Mouse (Mus musculus) skeletal muscle tissue, adult 2 months (tissue): ENCODE data around the gene Rffl.
A peak's percentile ranks its signal among the peaks of the same experiment; 100 is the strongest.
"Not testable (repeated sequence)": the region's sequence is repeated elsewhere in the genome, so short reads cannot be mapped to it uniquely, and the experiment has no call there.

Source experiments
- DNase-seq: peaks from one replicate; pipeline ENCODE4 v3.0.0-alpha.2; 2012; ENCODE audit warnings: low read depth, low spot score

The Rffl gene

DNA sequence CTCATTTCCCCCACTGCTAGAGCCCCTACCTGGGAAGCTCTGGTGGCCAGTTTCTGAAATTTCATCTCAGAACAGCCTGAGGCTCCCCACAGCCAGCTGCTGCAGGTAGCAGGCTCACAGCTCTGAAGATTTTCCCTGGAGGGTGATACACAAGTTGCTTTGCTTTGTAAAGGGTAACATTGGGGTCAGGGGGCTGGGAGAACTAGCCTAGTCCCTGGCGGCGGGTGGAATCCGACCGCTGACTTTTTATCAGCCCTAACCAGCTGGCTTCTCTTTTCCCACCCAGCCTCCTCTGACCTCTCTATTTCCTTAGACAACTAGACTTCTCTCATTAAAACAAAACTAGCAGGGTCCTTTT is 25.0 kb downstream of the Rffl start:
- no peak for DNase-seq

DNA sequence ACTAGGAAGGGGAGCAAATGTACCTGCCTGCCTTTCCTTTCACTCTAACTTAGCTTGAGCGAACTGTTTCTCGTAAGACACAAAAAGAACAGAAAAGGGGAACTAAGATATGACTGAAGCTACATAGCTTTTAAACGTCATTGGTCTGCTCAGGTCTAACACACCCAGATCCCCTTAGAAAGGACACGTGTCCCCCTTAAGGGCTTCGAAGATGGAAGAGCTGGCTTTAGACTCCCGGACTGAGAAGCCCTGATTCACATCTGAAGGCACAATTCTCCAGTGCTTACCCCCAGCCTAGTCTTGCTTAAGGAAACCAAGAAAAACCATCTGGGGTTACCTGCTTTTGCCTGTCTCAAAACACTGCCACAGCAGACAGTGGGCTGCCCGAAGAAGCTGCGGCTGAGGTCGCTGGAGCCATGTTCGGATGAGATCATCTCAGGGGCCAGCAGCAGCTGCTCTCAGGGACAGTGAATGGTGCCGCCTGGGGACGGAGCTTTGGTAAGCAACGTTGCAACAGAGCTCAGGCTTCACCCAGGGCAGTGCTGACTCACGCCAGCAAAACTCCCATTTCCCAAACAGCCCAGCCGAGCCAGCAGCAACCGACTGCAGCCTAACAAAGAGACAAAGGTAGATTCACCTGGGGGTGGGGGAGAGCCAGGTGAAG is 25.5 kb downstream of the Rffl start:
- DNase-seq: peak; percentile 84

GRCm38 (mm10) chr11:82844771-82845414 is 26.1 kb downstream of the Rffl start:
- peak; percentile 51 for DNase-seq

DNA sequence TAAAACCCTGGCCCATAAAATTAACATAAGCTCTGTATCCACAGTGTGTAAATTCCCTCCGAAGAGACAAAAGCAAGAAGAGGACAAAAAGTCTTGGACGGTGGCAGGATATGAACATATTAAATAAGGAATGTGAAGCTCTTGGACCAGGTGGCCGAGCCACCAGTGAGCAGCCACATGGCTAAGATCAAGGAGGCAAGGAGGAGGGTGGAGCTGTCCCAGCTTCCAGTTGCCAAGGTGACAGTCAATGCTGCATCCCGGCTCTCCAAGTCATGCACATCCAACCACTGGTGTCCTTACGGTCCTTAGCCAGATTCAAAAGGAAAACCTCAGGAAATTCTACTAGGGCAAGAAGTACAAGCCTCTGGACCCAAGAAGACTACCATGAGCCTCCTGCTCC is 32.5 kb downstream of the Rffl start:
- DNase-seq: no peak

GRCm38 (mm10) chr11:82837848-82838247 is 33.2 kb downstream of the Rffl start:
- DNase-seq: no peak

- DNase-seq: no peak
These were observed 33.8 kb downstream of the Rffl start for GRCm38 (mm10) chr11:82837192-82837591.

DNA sequence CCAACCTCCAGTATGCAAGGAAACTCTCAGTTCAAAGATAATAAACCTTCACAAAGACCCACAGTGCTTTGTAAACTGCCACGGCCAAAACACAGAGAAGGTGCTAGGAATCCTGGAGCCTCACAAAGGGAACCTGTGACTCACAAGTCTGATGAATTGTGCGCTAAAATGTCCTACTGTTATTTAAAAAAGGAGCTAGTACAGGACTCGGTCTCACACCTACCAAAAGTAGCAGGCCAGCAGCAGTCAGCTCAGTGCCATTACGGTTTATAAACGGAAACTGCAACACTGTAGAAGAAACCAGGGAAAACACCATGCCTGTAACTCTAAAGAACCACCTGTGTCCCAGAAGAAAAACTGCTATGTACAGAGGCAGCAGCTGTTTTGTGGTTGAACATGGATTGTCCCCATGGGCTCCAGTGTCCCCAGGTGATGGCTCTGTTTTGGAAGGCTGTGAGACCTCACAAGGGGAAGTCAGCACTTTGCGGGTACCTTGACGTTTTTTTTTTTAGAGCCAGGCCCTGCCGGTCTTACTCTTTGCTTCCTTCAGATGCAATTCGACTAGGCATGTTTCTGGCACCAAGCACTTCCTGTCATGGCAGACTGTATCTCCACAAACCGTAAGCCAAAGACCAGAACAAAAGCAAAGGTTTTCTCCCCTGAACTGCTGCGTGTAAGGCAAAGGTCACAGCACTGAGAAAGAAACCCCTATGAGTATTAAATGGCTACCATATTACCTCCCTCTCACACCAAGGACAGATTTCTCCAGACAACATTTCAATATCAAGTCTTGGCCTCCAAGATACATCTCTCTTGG is 35.2 kb downstream of the Rffl start:
- no peak for DNase-seq

DNA sequence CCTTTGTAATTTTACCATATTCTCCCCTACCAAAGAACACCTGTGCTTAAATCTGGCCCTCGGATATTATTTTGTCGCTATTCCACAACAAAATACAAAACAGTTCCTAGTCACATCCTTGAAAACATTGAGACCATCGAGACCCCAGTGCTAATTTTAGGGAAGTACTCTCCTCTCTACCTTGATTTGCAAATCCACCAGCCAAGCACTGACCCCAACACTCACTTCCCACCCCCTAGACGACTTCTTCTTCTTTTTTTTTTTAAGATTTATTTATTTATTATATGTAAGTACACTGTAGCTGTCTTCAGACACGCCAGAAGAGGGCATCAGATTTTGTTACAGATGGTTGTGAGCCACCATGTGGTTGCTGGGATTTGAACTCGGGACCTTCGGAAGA is 36.7 kb downstream of the Rffl start:
- DNase-seq: not testable (repeated sequence)

GRCm38 (mm10) chr11:82833929-82834328 is 37.1 kb downstream of the Rffl start:
- DNase-seq: no peak

DNA sequence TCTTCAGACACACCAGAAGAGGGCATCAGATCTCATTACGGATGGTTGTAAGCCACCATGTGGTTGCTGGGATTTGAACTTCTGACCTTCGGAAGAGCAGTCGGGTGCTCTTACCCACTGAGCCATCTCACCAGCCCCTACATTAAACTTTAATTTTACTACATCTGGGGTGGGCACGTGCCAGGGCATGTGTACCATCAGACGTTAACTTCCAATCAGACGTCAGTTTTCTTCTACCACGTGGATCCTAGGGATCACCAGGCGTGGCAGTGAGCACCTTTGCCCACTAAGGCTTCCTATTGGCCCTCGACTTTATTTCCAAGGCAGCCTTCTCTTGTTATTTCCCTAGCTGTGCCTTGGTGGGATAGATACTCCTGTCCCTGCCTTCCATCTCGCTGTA is 38.6 kb downstream of the Rffl start:
- not testable (repeated sequence) for DNase-seq

GRCm38 (mm10) chr11:82831008-82831893 is 39.8 kb downstream of the Rffl start:
- DNase-seq: no peak

- no peak for DNase-seq
These were observed 44.2 kb downstream of the Rffl start for GRCm38 (mm10) chr11:82826818-82827217.

- DNase-seq: no peak
These were observed 50.1 kb downstream of the Rffl start for GRCm38 (mm10) chr11:82820788-82821456.

GRCm38 (mm10) chr11:82819350-82819749 is 51.7 kb downstream of the Rffl start:
- peak; percentile 35 for DNase-seq

- no peak for DNase-seq
These were observed 62.5 kb downstream of the Rffl start for GRCm38 (mm10) chr11:82808485-82808884.

DNA sequence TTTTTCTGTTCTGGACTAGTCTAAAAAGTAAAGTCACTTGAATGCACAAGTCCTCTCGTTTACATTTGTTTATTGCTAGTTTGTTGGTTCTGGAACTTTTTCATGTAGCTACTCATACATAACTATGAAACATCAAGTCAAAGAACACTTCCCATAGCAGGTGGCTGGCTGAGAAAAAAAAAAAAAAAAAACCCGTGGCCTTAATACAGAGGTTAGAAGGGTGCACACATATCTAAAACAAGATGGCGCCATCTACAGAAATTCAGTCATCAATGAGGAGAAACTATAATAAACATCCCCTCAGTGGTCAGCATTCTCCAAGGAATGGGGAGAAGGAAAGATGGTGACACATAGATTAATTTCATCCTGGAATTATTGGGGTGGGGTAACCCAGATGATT is 63.6 kb downstream of the Rffl start:
- no peak for DNase-seq

DNA sequence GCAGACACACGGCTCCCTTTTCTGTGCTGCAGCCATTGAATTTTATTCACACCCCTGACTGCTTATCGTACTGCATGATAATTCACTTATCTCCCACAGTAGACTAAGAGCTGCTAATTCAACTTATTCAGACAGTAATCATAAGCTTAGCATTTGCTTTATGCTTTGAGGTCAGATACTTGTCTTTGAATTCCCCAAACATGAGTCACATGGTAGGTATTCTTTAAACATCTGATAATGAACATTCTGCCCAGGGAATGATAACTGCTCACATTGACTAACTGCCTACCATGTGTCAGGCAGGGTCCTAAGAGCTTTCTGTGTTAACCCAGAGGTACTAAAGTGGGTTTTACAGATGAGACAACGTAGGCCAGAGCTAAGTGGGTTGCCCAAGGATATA is 64.4 kb downstream of the Rffl start:
- no peak for DNase-seq

DNA sequence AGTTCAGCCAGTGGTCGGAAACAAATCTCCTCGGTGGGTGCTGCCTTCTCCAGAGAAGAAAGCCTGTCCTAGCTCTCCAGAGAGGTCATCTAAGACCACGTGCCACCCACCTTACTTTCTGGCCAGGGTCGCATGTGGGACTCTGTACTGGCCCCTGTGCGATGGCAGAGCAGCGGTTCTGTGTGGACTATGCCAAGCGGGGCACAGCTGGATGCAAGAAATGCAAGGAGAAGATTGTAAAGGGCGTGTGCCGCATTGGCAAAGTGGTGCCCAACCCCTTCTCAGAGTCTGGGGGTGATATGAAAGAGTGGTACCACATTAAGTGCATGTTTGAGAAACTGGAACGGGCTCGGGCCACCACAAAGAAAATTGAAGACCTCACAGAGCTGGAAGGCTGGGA is 87.6 kb downstream of the Rffl start:
- DNase-seq: no peak

DNA sequence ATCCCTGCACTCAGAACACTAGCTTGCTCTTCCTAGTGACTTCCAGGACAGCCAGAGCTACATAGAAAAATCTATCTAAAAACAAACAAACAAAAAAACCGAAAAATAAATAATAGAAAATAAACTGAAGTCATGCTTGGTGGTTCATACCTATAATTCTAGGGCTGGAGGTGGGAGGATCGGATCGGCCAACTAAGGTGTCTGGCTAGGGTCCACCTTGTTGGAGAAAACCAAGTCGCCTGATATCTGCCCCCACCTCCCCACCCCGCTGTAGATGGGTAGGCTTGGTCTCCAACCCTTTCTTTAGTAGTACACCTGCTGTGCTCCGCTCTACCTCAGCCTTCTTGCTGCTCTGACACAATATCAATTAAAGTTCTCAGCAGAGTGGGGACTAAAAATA is 88.8 kb downstream of the Rffl start:
- no peak for DNase-seq

DNA sequence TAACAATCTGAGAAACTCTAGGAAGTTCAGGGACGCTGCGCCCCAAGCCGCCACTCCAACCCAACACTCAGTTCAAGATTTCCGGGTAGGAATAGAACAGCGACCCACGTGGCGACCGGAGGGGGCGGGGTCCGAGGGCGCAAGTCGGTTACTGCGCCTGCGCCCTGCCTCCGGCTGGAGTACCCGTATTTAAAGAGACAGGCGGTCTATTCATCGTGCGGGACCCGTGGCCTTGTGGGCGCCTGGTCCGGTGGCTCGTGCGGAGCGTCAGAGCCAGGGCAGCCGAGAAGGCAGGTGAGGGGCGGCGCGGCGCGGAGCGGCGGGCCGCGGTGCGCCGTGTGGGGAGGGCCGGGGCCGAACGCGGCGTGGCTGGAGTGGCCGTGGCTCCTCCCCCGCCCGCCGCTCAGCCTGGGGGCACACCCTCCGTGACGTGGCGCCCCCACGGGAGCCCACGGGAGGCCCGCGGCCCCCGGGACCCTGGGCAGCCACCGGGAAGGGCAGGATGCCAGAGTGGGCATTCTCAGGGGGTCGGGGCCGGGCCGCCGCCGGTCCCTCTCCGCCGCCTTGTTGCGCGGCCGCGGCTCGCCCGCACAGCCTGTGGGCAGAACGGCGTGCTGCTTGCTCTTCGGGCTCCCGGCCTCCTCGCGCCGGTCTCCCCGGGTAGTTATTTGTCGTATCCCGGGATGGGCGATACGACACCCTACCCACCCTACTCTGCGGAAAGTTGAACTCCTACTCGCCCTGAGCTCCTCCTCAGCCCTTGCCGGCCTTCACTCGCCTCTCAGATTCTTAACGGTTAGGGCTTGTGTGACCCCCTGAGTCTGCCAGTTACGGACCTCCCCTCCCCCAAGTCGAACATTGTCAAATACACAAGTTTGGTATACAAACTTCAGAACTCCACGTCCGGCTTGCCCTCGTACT is 89.8 kb downstream of the Rffl start, which contains the start of gene Lig3:
Gene Lig3, plus strand, starts transcription at position 126 of the 921 bp plus-strand sequence.
- DNase-seq: peak; percentile 91
